Mouse (Mus musculus) v-Abl transformed pro-B cells (cell line): ENCODE results near the gene Acrv1.
"Not testable (repeated sequence)": the region's sequence is repeated elsewhere in the genome, so short reads cannot be mapped to it uniquely, and the experiment has no call there.

Experiments
- in situ Hi-C, 2 experiments: fragments of 400-800 bp; cut with MboI; formaldehyde crosslinking; loops; one replicate each; pipeline ENCODE4 v1.15.1; 2025; ENCODE audit not compliant: unreplicated experiment in 2 of 2

The Acrv1 gene

DNA sequence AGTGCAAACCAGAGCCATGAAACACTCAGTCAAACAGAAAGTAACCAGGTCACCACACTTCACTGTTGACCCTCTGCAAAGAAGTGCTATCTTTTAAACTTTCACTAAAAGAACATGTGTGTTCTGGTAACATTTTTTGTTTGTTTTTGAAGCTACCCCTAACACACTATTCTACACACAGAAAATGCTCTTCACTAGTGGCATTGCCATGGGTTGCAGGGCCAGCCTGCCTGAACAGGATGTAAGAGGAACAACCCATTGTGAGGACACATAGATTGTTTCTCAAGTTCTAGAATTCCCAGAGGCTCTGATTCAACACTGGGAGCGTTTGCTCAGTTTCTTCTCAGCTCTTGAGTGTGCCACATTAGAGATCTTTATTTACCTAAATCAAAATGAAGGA, at the start of gene Acrv1:
Acrv1 (plus strand) TSS at position 301 of the 400 bp plus-strand sequence.
- in situ Hi-C loops: no loop called here

DNA sequence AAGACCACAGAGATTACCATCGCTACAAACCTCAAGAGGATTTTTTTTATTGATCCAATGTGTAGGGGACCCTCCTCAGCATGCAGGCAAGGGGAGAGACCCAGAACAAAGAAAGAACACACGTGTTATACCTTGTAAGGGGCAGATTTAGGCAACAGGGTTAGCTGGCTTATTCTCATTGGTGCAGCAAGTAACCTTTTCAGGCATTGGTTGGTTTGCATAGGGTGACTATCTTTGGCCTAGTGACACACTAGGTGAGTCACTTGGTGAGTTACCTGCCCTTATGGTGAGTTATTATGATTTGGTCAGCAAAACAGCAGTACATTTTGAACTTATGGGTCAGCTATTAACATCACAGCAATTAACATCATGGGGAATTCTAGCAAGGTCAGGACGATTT, 49.7 kb upstream of the Acrv1 start, which contains the start of gene A630095E13Rik:
A630095E13Rik (minus strand) TSS at position 101 of the 400 bp plus-strand sequence.
- in situ Hi-C loops: not testable (repeated sequence)

DNA sequence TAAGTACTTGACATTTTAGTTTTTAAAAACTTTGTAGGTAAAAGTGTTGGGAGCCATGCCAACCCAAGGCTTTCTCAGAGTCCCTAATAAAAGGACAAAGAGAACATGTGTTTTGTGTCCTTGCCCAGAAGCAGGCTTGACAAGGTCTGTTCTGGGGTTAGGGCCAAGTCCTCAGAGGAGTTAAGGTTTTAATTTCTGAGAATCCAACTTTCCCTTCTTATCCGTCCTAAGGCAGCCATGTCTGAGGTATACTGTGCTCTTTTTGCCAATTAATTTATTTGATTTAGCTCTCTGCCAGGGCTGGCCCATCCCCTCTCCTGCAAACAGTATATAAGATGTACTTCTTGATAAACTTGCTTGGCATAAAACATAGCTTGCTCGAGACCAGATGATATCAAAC, 11.6 kb upstream of the Acrv1 start:
- in situ Hi-C loops: no loop called here

GRCm38 (mm10) chr9:36687329-36687728, 5.7 kb upstream of the Acrv1 start:
- in situ Hi-C loops: no loop called here

- in situ Hi-C loops: no loop called here
These were observed 1.3 kb downstream of the Acrv1 start for GRCm38 (mm10) chr9:36694276-36694675.

DNA sequence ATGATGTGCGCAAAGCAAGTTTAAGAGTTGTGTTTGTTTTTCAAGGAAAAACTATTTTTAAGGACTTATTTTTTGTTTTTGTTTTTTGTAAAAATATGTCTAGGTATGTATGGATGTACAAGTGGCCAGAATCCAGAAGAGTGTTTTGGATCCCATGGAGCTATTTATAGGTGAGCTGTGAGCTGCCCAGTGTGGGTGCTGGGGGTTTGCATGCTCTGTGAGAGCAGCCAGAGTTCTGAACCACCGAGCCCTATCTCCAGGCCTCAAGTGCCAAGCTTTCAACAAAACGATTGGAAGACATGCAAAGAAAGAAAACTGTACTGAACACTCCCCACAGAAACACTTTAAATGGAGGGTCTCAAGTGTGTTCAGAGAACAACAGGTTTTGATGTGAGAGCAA, 12.9 kb downstream of the Acrv1 start:
- in situ Hi-C loops: loop anchor here (25.0 kb wide), 2 partner anchors 1119 to 1419 kb away; no protein-coding TSS in a partner anchor

- in situ Hi-C loops: loop anchor here (25.0 kb wide), 2 partner anchors 1120 to 1420 kb away; no protein-coding TSS in a partner anchor
These were observed 14.3 kb downstream of the Acrv1 start for GRCm38 (mm10) chr9:36707304-36707703.

GRCm38 (mm10) chr9:36716624-36717023, 23.6 kb downstream of the Acrv1 start:
- in situ Hi-C loops: loop anchor here (25.0 kb wide), 2 partner anchors 1129 to 1429 kb away; no protein-coding TSS in a partner anchor

- in situ Hi-C loops: no loop called here
These were observed 33.4 kb downstream of the Acrv1 start for GRCm38 (mm10) chr9:36726131-36727033.

- in situ Hi-C loops: no loop called here
These were observed 34.2 kb downstream of the Acrv1 start, which contains the start of gene Chek1 for GRCm38 (mm10) chr9:36727034-36727755. TSS of gene Chek1 (minus strand) at chr9:36727065.
